Mouse (Mus musculus) heart, postnatal 0 days (tissue): ENCODE results near the gene Farp1.

Experiments used
- CTCF ChIP-seq: IDR thresholded peaks from 2 replicates; pipeline ENCODE4 v1.5.1; 2016; ENCODE audit warnings: antibody characterized with exemption, control low read depth, low read depth
- EP300 ChIP-seq: IDR thresholded peaks from 2 replicates; pipeline ENCODE4 v1.6.1; 2016; ENCODE audit warnings: antibody characterized with exemption, low read depth

- TF ChIP-seq CTCF (no peak), EP300 (no peak)
These were observed 229.5 kb downstream of the Farp1 start for GRCm38 (mm10) chr14:121264453-121264852.
